In genomic region chr11:116506151-116506875, GRCm38 (mm10) we compare ENCODE assay signal across 1 mouse cellular context.
A peak's percentile ranks its signal among the peaks of the same experiment; 100 is the strongest.
TF ChIP-seq lines count a peak whose summit lies in the region.

No protein-coding gene starts in this region.

TF ChIP-seq in MEL, 35 proteins besides CTCF, POLR2A, EP300 and RAD21 (continued from another document):
- peak; percentile 14; the same call in 1 of the 2 replicates for TF ChIP-seq SMC3 (IDR thresholded peaks at IDR 0.05; ENCODE audit: low read depth, low read length)
- TF ChIP-seq BHLHE40 (IDR thresholded peaks at IDR 0.05; ENCODE audit: borderline replicate concordance, low read depth, low read length) = peak; percentile 92
TF ChIP-seq in MEL: peak in this region for 27.
